Mouse (Mus musculus) stomach, postnatal 0 days (tissue): ENCODE data around the gene Atp1b1. TPM values are rescaled to one million over a fixed set of nuclear protein-coding genes. Genes with fewer than 3 reads are reported as not detected.

Source experiments
- ATAC-seq: fragments of 200-750 bp; cut with Nextera tagmentation; 2 replicates; pipeline ENCODE4 v1.8.0; 2017; ENCODE audit not compliant: low FRiP score, low TSS enrichment
- DNase-seq: peaks from one replicate; pipeline ENCODE4 v3.0.0-alpha.2; 2016; ENCODE audit warnings: low spot score
- H3K27ac ChIP-seq: fragments of 300-500 bp; sonication (generic); replicated peaks from 2 replicates; pipeline ENCODE4 v1.5.1; 2014; ENCODE audit warnings: mild to moderate bottlenecking, control low read depth
- H3K27me3 ChIP-seq: fragments of 300-500 bp; sonication (generic); 2 replicates; pipeline ENCODE4 v1.6.1; 2014; ENCODE audit warnings: low read length; ENCODE audit not compliant: control insufficient read depth, insufficient read depth
- H3K36me3 ChIP-seq: fragments of 300-500 bp; sonication (generic); 2 replicates; pipeline ENCODE4 v1.6.1; 2014; ENCODE audit warnings: low read length, mixed read lengths; ENCODE audit not compliant: control insufficient read depth, insufficient read depth
- H3K4me1 ChIP-seq: fragments of 300-500 bp; sonication (generic); replicated peaks from 2 replicates; pipeline ENCODE4 v1.6.1; 2014; ENCODE audit warnings: antibody characterized with exemption; ENCODE audit not compliant: control insufficient read depth, insufficient read depth
- H3K4me2 ChIP-seq: fragments of 300-500 bp; sonication (generic); replicated peaks from 2 replicates; pipeline ENCODE4 v1.6.1; 2014; ENCODE audit warnings: low read depth, mild to moderate bottlenecking, control low read depth, moderate library complexity
- H3K4me3 ChIP-seq: fragments of 300-500 bp; sonication (generic); 2 replicates; pipeline ENCODE4 v1.5.1; 2014; ENCODE audit warnings: low read depth, low read length, control low read depth
- H3K9ac ChIP-seq: fragments of 300-500 bp; sonication (generic); 2 replicates; pipeline ENCODE4 v1.6.1; 2014; ENCODE audit warnings: mild to moderate bottlenecking, low read length, control low read depth, mixed read lengths
- H3K9me3 ChIP-seq: fragments of 300-500 bp; sonication (generic); 2 replicates; pipeline ENCODE4 v1.6.1; 2016; ENCODE audit warnings: low read length; ENCODE audit not compliant: control insufficient read depth
- CTCF ChIP-seq: IDR thresholded peaks from 2 replicates; pipeline ENCODE4 v1.5.1; 2016; ENCODE audit warnings: antibody characterized with exemption, low read depth, mild to moderate bottlenecking, moderate library complexity
- EP300 ChIP-seq: optimal IDR thresholded peaks from 2 replicates; pipeline ENCODE3; 2016; ENCODE audit warnings: antibody characterized with exemption
- WGBS: fragments of 180-500 bp; shearing (Covaris S2); extraction: QIAGEN DNeasy Blood & Tissue Kit; methylation state at CpG from one replicate; pipeline ENCODE4 v1.1.7; 2014; 5-methylcytosine and 5-hydroxymethylcytosine counted together
- polyA plus RNA-seq: library from polyadenylated mRNA; unstranded; fragments of >200 nt; fragmentation: Nextera tagmentation; extraction: Ambion mirVana; gene quantifications from 2 replicates; pipeline ENCODE4 v1.2.1, GENCODE M21; 2015

The Atp1b1 gene
- polyA plus RNA-seq, 1 experiment from 2014 or later: 213 TPM

DNA sequence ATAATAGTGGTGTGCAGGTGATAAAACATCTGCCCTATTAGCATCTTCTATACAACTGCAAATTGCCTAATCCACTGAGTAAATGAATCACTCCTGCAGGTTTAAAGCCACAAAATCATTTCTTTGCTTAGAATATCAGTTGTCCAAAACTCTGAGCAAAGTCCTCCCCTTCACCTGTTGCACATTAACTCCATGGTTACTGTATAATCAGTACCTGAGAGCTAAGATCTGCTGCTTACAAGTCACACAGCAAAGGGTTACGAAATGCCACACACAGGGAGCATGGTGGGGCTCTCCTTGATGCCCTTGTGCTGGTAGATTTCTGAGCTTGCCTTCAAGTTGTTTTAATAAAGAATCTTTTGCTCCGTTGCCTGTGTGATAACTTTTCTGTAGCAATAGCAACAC, 42.8 kb downstream of the Atp1b1 start:
- 69% methylated on average over 2 of the region's 2 CpGs for WGBS

DNA sequence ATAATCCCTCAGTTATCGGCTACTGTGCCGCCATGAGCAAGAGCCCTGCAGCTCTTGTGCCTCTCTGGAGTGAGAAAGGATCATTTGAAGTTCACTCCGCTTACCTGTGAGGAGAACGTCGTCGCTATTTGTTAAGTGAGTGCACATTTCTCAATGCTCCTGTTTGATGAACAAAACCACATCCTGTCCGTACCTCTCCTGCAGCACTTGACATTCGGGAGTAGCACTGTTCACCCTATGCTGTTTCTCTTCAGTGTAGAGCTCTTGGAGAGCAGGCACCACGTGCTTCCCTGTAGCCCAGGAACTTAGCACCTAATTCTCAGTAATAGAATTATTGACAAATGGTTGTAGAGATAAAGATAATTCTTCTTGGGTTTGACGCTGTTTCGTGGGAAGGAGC, 44.5 kb downstream of the Atp1b1 start:
- DNase-seq (no peak), ATAC-seq (peak; percentile 33; the same call in 1 of the 2 replicates)
- Histone ChIP-seq H3K36me3 (no peaks in the 10 kb centered on the region), H3K9me3 (no peaks in the 10 kb centered on the region), H3K4me3 (no peak overlapping the region), H3K27ac (no peak overlapping the region), H3K9ac (no peak overlapping the region), H3K4me1 (no peaks in the 10 kb centered on the region), H3K27me3 (no peaks in the 10 kb centered on the region), H3K4me2 (no peak overlapping the region)
- TF ChIP-seq CTCF: no peak
- no peak for TF ChIP-seq EP300
- 78% methylated on average over 11 of the region's 11 CpGs for WGBS

More for the DNA sequence above, 42.8 kb downstream of the Atp1b1 start:
- Histone ChIP-seq H3K27ac (no peak overlapping the region), H3K9ac (no peak overlapping the region), H3K9me3 (no peaks in the 10 kb centered on the region), H3K4me2 (no peak overlapping the region), H3K27me3 (no peaks in the 10 kb centered on the region), H3K4me1 (no peaks in the 10 kb centered on the region), H3K36me3 (no peaks in the 10 kb centered on the region), H3K4me3 (no peak overlapping the region)
- ATAC-seq (peak; percentile 74), DNase-seq (peak; percentile 44)
- TF ChIP-seq EP300 (no peak), CTCF (no peak)

DNA sequence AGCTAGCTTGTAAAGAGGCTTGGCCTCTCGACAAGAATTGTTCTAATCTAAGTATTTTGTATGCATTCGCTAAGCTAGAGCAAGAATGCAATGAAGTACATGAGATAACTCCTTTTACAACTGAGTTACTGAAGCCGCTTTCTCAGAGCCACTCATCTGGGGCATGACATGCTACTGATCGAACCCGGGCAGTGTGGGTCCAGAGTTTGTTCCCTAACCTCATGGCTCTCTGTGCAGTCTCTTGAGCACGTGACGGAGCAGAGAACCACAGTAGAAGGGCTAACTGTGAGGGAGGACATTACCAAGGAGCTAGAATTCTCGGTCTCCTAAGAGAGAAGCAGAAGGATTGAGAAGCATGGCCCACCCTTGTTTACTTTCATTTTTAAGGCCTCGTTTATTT, 45.2 kb downstream of the Atp1b1 start:
- Histone ChIP-seq H3K4me2 (no peak overlapping the region), H3K4me3 (no peak overlapping the region), H3K27me3 (no peaks in the 10 kb centered on the region), H3K9ac (no peak overlapping the region), H3K27ac (no peak overlapping the region), H3K36me3 (no peaks in the 10 kb centered on the region), H3K9me3 (no peaks in the 10 kb centered on the region), H3K4me1 (no peaks in the 10 kb centered on the region)
- TF ChIP-seq CTCF: no peak
- no peak for TF ChIP-seq EP300
- no peak for DNase-seq
- ATAC-seq: no peak
- 81% methylated on average over 9 of the region's 9 CpGs for WGBS

DNA sequence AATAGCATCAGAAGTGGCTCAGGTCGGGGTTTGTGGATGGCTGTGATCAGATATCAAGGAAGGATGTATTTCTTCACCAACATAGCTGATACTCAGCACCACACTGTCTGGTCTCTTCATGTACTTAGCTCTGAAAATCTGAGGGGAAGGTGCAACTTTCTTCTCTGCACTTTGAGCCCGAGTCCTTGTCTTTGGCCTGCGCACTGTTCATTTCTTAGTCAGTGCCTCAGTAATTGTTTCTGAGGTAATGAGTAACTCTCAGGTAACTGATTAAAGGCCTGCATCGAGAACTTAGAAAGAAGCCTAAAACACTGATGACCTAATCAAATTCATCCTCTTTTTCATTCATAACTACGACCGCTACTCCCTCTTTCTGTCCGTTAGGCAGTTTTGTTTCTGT, 46.8 kb downstream of the Atp1b1 start:
- H3K27me3 ChIP-seq: no peaks in the 10 kb centered on the region
- TF ChIP-seq CTCF (no peak), EP300 (no peak)
- DNase-seq (no peak), ATAC-seq (no peak)
- H3K27ac ChIP-seq: no peak overlapping the region
- 70% methylated on average over 7 of the region's 7 CpGs for WGBS
- no peak overlapping the region for H3K9ac ChIP-seq
- H3K4me1 ChIP-seq: no peaks in the 10 kb centered on the region
- no peaks in the 10 kb centered on the region for H3K9me3 ChIP-seq
- H3K36me3 ChIP-seq: no peaks in the 10 kb centered on the region
- H3K4me2 ChIP-seq: no peak overlapping the region
- no peak overlapping the region for H3K4me3 ChIP-seq

DNA sequence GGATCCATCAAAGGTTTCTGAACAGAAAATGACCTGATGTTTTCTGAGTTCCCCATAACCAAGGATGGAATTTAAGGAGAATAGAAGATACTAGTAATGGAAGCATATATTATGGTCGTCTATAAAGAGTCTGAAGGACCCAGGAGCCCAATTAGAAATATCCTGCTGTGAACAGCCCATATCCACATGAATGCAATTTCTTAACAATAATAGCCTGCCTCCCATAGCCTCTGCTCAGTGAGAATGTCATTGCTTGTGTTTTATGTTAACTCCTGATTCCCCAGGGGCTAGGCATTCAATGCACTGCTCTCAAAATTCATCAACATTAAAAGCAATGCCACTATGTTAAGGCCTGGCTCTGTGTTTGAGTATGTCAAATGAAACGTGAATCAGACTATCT, 49.5 kb downstream of the Atp1b1 start:
- WGBS: 74% methylated on average over 2 of the region's 2 CpGs
- no peak for TF ChIP-seq EP300
- TF ChIP-seq CTCF: no peak
- no peak for ATAC-seq

DNA sequence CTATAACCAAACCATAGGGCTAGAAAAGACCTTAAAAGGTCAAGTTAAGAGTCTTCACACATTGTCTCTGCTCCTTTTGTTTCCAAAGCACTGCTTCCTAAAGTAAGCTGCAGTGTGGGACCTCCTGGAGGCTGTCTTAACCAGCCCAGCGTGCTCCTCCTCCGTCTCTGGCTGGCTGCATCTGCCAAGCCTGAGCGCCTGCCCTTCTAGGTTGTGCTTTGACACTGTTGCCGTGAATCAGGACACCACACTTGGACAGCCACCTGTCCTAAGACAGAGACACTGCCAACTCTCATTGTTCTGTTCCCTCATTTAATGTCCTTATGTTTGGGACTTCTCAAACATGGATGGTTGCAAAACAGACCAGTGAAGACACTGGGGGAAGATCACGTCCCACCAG, 51.6 kb downstream of the Atp1b1 start:
- H3K27ac ChIP-seq: no peak overlapping the region
- TF ChIP-seq CTCF (no peak), EP300 (no peak)
- no peak overlapping the region for H3K4me3 ChIP-seq
- no peaks in the 10 kb centered on the region for H3K27me3 ChIP-seq
- no peak for DNase-seq
- WGBS: 73% methylated on average over 5 of the region's 5 CpGs
- H3K9me3 ChIP-seq: no peaks in the 10 kb centered on the region
- H3K36me3 ChIP-seq: no peaks in the 10 kb centered on the region
- H3K4me2 ChIP-seq: no peak overlapping the region
- H3K9ac ChIP-seq: no peak overlapping the region
- ATAC-seq: no peak
- no peaks in the 10 kb centered on the region for H3K4me1 ChIP-seq

More for the DNA sequence above, 49.5 kb downstream of the Atp1b1 start:
- H3K9ac ChIP-seq: no peak overlapping the region
- no peaks in the 10 kb centered on the region for H3K9me3 ChIP-seq
- no peaks in the 10 kb centered on the region for H3K27me3 ChIP-seq
- no peak for DNase-seq
- H3K36me3 ChIP-seq: no peaks in the 10 kb centered on the region
- no peak overlapping the region for H3K4me2 ChIP-seq
- H3K4me3 ChIP-seq: no peak overlapping the region
- no peaks in the 10 kb centered on the region for H3K4me1 ChIP-seq
- H3K27ac ChIP-seq: no peak overlapping the region
